Mouse (Mus musculus) stomach, embryonic 16.5 days (tissue): ENCODE measurements around the gene Arhgef16. TPM values are rescaled to one million over a fixed set of nuclear protein-coding genes. Genes with fewer than 3 reads are reported as not detected.

Experiments used
- polyA plus RNA-seq: library from polyadenylated mRNA; unstranded; fragments of >200 nt; fragmentation: Nextera tagmentation; extraction: Ambion mirVana; gene quantifications from 2 replicates; pipeline ENCODE4 v1.2.1, GENCODE M21; 2015

Gene Arhgef16
- polyA plus RNA-seq, 1 experiment from 2014 or later: 36.2 TPM

Other genes with a start within 250 kb of the Arhgef16 start
- gene Trp73, start 161.5 kb downstream of the Arhgef16 start, polyA plus RNA-seq: 0.96 and 1.6 TPM in 2 replicates
- 35.8 and 38.6 TPM in 2 replicates for gene Wrap73, start 159.3 kb downstream of the Arhgef16 start, polyA plus RNA-seq
- gene Tprgl, start 141.0 kb downstream of the Arhgef16 start, polyA plus RNA-seq: 122 and 126 TPM in 2 replicates
- gene Megf6, start 130.9 kb downstream of the Arhgef16 start, polyA plus RNA-seq: 25.2 and 25.6 TPM in 2 replicates
- not detected in 2 replicates for gene B230104I21Rik, start 34.5 kb upstream of the Arhgef16 start, polyA plus RNA-seq